Mouse (Mus musculus) intestine, embryonic 14.5 days (tissue): Measurements from ENCODE around the gene Tbca. TPM values are rescaled to one million over a fixed set of nuclear protein-coding genes. Genes with fewer than 3 reads are reported as not detected.

Experiments
- ATAC-seq: fragments of 200-750 bp; cut with Nextera tagmentation; replicated peaks from 2 replicates; pipeline ENCODE4 v1.8.0; 2017; ENCODE audit warnings: low read depth, moderate number of reproducible peaks, moderate TSS enrichment, moderate library complexity; ENCODE audit not compliant: low FRiP score, low TSS enrichment
- DNase-seq: peaks from one replicate; pipeline ENCODE4 v3.0.0-alpha.2; 2018; ENCODE audit warnings: low spot score
- H3K27ac ChIP-seq: fragments of 300-500 bp; sonication (generic); 2 replicates; pipeline ENCODE4 v1.5.1; 2014; ENCODE audit warnings: low read depth, mild to moderate bottlenecking, control low read depth
- H3K27me3 ChIP-seq: fragments of 300-500 bp; sonication (generic); replicated peaks from 2 replicates; pipeline ENCODE4 v1.6.1; 2014; ENCODE audit warnings: low read length, control low read depth; ENCODE audit not compliant: control insufficient read depth, insufficient read depth
- H3K36me3 ChIP-seq: fragments of 300-500 bp; sonication (generic); 2 replicates; pipeline ENCODE4 v1.6.1; 2014; ENCODE audit warnings: low read length, control low read depth; ENCODE audit not compliant: control insufficient read depth, insufficient read depth
- H3K4me1 ChIP-seq: fragments of 300-500 bp; sonication (generic); replicated peaks from 2 replicates; pipeline ENCODE4 v1.6.1; 2014; ENCODE audit warnings: low read length, control low read depth, mixed read lengths; ENCODE audit not compliant: control insufficient read depth, insufficient read depth
- H3K4me2 ChIP-seq: fragments of 300-500 bp; sonication (generic); 2 replicates; pipeline ENCODE4 v1.6.1; 2014; ENCODE audit warnings: low read length
- H3K4me3 ChIP-seq: fragments of 300-500 bp; sonication (generic); 2 replicates; pipeline ENCODE4 v1.5.1; 2014; ENCODE audit warnings: low read depth, low read length, control low read depth, mixed read lengths
- H3K9ac ChIP-seq: fragments of 300-500 bp; sonication (generic); 2 replicates; pipeline ENCODE4 v1.6.1; 2014; ENCODE audit warnings: mild to moderate bottlenecking, low read length
- H3K9me3 ChIP-seq: fragments of 300-500 bp; sonication (generic); 2 replicates; pipeline ENCODE4 v1.6.1; 2016; ENCODE audit warnings: low read length, control low read depth; ENCODE audit not compliant: control insufficient read depth
- whole genome bisulfite sequencing: fragments of 180-500 bp; shearing (Covaris S2); extraction: QIAGEN DNeasy Blood & Tissue Kit; methylation state at CpG from one replicate; pipeline ENCODE4 v1.1.7; 2014; 5-methylcytosine and 5-hydroxymethylcytosine counted together
- polyA plus RNA-seq: library from polyadenylated mRNA; unstranded; fragments of >200 nt; fragmentation: Nextera tagmentation; extraction: Ambion mirVana; gene quantifications from 2 replicates; pipeline ENCODE4 v1.2.1, GENCODE M21; 2014

Gene Tbca
- 245 and 246 TPM in 2 replicates for polyA plus RNA-seq

GRCm38 (mm10) chr13:94788771-94789649 is at the start of gene Tbca:
Gene Tbca, plus strand, starts transcription at chr13:94788910.
- no peaks in the 10 kb centered on the region for H3K9me3 ChIP-seq
- under 1% methylated on average over 76 of the region's 81 CpGs for WGBS
- peak within 1 kb of the TSS; percentile 97 for H3K4me3 ChIP-seq
- 0 out of 2 replicates have a peak, but pooled peaks cover 3% of the 10 kb centered on the region for H3K36me3 ChIP-seq
- peaks cover 7% of the 10 kb centered on the region for H3K4me1 ChIP-seq
- H3K27me3 ChIP-seq = no peaks in the 10 kb centered on the region
- H3K9ac ChIP-seq = peak within 1 kb of the TSS; percentile 88
- peak within 1 kb of the TSS; percentile 78 for H3K4me2 ChIP-seq
- H3K27ac ChIP-seq = peak within 1 kb of the TSS; percentile 84
- peak; percentile 95 for ATAC-seq
- peak; percentile 94 for DNase-seq

DNA sequence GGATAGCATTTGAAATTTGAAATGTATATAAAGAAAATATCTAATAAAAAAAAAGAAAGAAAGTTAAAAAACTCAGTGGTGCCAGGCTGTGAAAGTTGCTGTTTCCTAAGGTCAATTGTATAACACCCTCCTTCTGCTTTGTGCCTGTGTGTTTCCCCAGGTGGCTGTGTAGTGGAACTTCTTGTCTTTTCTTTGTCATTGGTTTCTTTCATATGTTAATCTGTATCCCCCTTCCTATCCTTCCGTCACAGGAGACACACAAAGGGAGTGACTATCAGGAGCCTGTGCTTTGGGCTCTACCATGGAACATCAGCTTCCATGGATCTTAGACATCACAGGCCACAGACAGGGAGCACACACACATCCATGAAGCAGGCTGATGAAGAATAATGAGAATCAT is 43.5 kb upstream of the Tbca start:
- 75% methylated on average over 1 of the region's 1 CpGs for WGBS
- Histone ChIP-seq H3K4me1 (no peaks in the 10 kb centered on the region), H3K4me3 (no peak overlapping the region), H3K36me3 (no peaks in the 10 kb centered on the region), H3K27me3 (no peaks in the 10 kb centered on the region), H3K27ac (no peak overlapping the region), H3K9me3 (no peaks in the 10 kb centered on the region), H3K9ac (no peak overlapping the region), H3K4me2 (no peak overlapping the region)
- no peak for DNase-seq
- no peak for ATAC-seq

GRCm38 (mm10) chr13:94765852-94766251 is 22.9 kb upstream of the Tbca start:
- WGBS = 87% methylated on average over 12 of the region's 12 CpGs
- no peak for DNase-seq

DNA sequence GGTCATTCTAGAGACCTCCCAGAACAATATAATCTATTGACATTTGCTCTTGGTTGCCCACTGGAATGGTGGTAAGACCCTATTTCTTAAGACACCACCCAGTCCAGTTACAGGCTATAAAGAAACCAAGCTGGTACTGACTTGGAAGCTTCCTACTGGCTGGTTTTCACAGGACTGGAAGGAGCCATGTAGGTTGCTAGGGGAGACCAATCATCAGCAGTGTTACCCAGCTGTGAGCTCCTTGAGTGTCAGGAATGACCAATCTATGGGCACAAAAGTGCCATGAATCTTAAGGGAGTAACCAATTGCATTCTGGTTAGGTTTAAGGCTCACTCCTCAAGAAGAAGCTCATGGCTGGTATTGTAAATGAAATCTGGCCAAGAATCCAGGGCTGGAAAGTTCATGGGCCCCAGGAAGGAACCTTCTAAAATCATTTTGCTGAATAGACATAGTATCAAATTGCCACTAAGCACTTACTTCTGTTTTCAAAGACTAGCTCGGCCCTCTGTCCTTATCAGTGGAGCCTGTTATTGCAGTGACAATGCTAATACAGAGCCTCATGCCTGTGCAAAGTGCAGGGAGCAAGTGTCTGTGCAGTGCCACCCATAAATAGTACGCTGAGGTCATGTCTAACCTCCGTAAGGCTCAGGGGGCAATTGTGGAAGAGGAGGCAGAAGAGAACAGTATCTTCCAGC is 20.1 kb upstream of the Tbca start:
- no peak overlapping the region for H3K4me2 ChIP-seq
- no peak overlapping the region for H3K9ac ChIP-seq
- no peaks in the 10 kb centered on the region for H3K4me1 ChIP-seq
- no peaks in the 10 kb centered on the region for H3K9me3 ChIP-seq
- no peaks in the 10 kb centered on the region for H3K27me3 ChIP-seq
- DNase-seq (no peak), ATAC-seq (peak; percentile 86)
- no peaks in the 10 kb centered on the region for H3K36me3 ChIP-seq
- 49% methylated on average over 3 of the region's 3 CpGs for WGBS
- H3K4me3 ChIP-seq = no peak overlapping the region
- H3K27ac ChIP-seq = peak overlapping the region; percentile 51; the same call in 1 of the 2 replicates

More at GRCm38 (mm10) chr13:94765852-94766251, 22.9 kb upstream of the Tbca start:
- Histone ChIP-seq H3K4me2 (no peak overlapping the region), H3K4me1 (no peaks in the 10 kb centered on the region), H3K27me3 (no peaks in the 10 kb centered on the region), H3K9ac (no peak overlapping the region), H3K9me3 (no peaks in the 10 kb centered on the region), H3K27ac (no peak overlapping the region), H3K4me3 (no peak overlapping the region), H3K36me3 (no peaks in the 10 kb centered on the region)
- no peak for ATAC-seq

GRCm38 (mm10) chr13:94769155-94769470 is 19.6 kb upstream of the Tbca start:
- H3K36me3 ChIP-seq = no peaks in the 10 kb centered on the region
- DNase-seq (peak; percentile 55), ATAC-seq (peak; percentile 85)
- H3K27ac ChIP-seq = peak overlapping the region; percentile 51
- H3K9me3 ChIP-seq = no peaks in the 10 kb centered on the region
- H3K4me3 ChIP-seq = no peak overlapping the region
- no peaks in the 10 kb centered on the region for H3K4me1 ChIP-seq
- H3K9ac ChIP-seq = no peak overlapping the region
- 52% methylated on average over 6 of the region's 6 CpGs for WGBS
- H3K4me2 ChIP-seq = no peak overlapping the region
- no peaks in the 10 kb centered on the region for H3K27me3 ChIP-seq

- Histone ChIP-seq H3K4me2 (no peak overlapping the region), H3K9ac (no peak overlapping the region), H3K4me1 (peaks cover 7% of the 10 kb centered on the region), H3K4me3 (no peak overlapping the region), H3K9me3 (no peaks in the 10 kb centered on the region), H3K27me3 (0 out of 2 replicates have a peak, but pooled peaks cover 2% of the 10 kb centered on the region), H3K36me3 (0 out of 2 replicates have a peak, but pooled peaks cover 3% of the 10 kb centered on the region), H3K27ac (no peak overlapping the region)
- ATAC-seq = no peak
- DNase-seq = no peak
- 60% methylated on average over 2 of the region's 2 CpGs for WGBS
Observed at GRCm38 (mm10) chr13:94786866-94787265, 1.8 kb upstream of the Tbca start.

DNA sequence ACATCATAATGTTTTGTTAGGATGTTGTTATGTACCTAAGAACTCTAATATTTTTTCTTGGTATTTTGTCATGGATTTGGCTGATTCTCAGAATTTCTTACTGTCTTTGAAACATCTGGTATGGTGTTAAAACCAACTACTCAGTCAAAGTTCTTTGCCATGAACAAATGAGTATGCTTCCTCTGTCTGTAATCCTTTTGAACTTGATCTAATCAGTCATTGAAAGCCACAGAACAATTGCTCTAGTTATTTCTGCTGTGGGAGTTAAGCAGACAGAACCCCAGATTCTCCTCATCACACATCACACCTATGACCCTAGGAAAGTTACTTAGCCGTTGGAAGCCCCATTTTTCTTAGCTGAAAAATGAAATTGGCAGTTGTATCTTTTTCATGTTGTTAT is 6.0 kb downstream of the Tbca start:
- Histone ChIP-seq H3K4me3 (no peak overlapping the region), H3K4me2 (no peak overlapping the region), H3K9me3 (no peaks in the 10 kb centered on the region), H3K27ac (no peak overlapping the region), H3K36me3 (0 out of 2 replicates have a peak, but pooled peaks cover 3% of the 10 kb centered on the region), H3K4me1 (peaks cover 5% of the 10 kb centered on the region), H3K9ac (no peak overlapping the region), H3K27me3 (no peaks in the 10 kb centered on the region)
- no peak for DNase-seq
- WGBS = 66% methylated on average over 1 of the region's 1 CpGs
- ATAC-seq = no peak

- no peak for ATAC-seq
- H3K4me3 ChIP-seq = no peak overlapping the region
- peaks cover 7% of the 10 kb centered on the region; the same call in 1 of the 2 replicates for H3K4me1 ChIP-seq
- no peaks in the 10 kb centered on the region for H3K36me3 ChIP-seq
- no peak overlapping the region for H3K4me2 ChIP-seq
- no peak overlapping the region for H3K9ac ChIP-seq
- H3K9me3 ChIP-seq = no peaks in the 10 kb centered on the region
- H3K27ac ChIP-seq = no peak overlapping the region
- WGBS = 83% methylated on average over 5 of the region's 5 CpGs
- DNase-seq = no peak
- H3K27me3 ChIP-seq = no peaks in the 10 kb centered on the region
Observed at GRCm38 (mm10) chr13:94803480-94804057, 14.9 kb downstream of the Tbca start.
